Mouse (Mus musculus) kidney, postnatal 25 days (tissue): Measurements from ENCODE around the gene Capg.

Experiments
- DNase-seq, 2 experiments: peaks; one replicate each; pipeline ENCODE4 v3.0.0; 2021; ENCODE audit warnings: mixed read lengths in 2 of 2

Gene Capg

DNA sequence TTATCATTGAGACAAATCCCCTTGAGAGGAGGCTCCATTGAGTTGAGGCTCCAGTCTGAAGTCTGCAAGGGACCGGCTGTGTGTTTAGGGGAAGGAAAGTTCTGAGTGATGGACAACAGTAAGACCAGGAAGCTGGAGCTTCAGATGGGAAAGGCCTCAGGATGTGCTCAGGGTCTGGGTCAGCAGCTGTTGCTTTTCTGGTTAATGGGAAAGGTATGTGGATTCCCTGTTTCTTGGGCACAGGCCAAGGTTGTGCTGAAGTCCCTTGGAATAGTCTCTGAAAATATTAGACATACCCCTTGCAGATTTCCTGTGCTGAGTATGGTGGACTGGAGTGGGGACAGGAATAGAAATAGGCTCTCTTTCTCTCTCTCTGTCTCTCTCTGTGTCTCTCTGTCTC, 10.6 kb upstream of the Capg start:
- DNase-seq, result peak in 1 of 2 experiments; percentile 50

DNA sequence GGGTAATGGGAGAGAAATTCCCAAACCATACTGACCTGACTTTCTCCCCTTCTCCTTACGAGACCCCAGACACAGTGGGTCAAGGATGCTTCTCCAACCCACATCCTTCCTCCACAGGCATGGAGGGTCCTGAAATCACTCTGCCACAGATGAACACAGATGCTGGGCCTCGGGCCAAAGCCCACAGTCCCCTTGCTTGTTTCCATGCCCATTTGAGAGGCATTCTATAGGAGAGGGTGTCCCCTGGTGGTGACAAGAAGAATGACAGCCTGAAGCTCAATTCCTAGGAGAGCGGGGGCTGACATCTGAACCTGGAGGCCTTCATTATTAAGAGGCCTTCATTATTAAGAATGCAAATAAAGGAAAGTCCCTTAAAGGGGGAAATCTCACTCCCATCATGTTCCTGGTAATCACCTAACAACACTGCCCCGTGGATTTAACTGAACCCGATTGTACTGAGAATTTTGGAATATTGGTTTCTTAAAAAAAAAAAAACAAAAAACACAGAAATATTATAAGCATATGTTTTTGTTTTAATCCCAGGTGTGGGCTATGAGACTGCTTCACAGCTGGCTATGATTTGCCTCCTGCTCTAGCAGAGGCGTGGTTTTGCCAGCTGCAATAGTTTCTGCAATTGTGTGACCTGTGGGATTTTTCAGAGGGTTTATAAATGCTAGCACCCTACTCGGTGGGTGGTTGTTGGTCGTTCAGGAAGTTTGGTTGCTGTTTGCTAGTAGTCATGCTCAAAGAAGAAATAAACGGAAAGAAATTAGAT, 10.0 kb upstream of the Capg start:
- DNase-seq, result peak; percentile 65 to 78

DNA sequence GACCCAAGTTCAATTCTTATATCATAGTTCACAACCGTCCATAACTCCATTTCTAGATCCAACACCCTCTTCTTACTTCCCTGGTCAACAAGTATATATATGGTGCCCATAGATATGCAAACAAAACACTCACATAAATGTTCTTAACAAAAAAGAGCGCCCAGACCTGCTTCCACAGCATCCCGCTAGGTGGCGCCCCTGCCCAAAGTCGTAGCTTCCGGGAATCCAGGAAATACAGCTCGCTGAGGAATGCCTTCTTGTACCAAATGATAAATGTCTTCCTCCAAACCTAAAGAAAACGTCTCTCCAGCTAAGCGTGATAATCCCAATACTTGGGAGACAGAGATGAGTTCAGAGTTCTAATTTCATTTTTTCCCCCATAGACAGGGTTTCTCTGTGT, 9.0 kb upstream of the Capg start:
- peak; percentile 83 to 91 for DNase-seq

DNA sequence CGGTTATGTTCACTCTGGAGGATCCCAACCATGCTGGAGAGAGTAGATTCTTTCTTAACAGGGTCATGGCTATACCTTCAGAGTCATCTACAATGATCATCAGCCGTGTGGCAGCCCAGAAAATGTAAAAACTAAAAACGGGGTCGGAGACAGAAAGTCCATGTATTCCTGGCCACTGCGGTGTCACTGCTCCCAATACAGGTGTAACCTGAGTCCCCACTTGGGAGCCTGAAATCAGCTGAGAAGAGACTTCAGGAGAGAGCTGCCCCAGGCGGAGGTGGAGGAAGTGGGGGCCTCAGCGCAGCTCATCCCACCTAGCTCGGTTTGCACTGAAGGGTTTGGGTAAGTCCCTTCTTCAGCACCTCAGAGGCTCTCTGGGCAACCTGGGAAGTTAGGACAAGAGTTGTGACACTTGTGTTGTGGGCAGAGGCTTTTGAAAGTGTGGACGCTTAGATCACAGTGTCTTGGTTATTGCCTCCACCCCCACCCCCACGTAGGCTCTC, 6.1 kb upstream of the Capg start:
- no peak for DNase-seq

DNA sequence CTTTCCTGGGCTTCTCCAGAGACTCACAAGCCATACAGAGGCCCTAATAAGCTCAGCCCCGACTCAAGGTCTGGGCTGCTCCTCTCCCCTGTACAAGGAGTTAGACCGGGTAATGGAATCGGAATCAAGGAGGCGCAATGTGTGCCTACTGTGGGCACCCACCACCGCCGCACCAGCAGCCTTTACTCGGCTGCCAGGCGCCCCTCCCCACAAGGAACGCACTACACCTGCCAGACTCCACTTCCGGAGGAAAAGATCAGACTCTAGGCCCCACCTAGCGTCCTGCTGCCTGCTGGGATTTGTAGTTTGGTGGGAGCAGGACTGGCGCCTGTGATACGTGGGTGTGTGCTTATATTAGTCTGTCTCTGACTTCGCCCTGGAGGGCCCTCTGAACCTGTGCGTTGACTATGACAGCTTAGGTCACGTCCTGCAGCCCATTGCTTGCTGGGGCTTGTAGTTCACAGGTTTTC, 5.6 kb upstream of the Capg start:
- DNase-seq, result peak; percentile 85 to 95

DNA sequence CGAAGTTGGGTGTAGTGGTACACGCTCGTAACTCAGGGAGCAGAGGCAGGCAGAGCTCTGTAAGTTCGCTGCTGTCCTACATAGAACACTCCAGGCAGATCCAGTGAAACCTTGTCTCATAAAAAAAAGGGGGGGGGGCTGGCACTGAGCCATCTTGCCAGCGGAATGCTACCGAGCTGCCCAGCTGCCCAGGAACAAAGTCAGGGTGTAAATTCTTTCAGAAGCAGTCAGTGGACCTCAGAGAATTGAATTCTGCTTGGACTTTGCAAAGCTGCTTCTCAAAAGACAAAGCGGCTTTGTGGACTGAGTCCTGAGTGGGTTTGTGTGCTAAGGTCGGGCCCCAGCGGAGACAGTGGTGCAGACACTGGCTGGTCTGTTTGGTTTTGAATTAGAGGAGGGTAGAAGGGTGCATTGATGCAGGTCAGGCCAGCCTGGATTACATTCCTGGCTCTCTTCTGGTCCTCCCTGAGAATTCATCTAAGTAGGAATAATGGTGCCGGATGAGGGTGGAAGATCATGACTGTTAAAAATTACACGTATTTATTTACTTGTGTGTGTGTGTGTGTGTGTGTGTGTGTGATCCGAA, 833 bp upstream of the Capg start:
- peak; percentile 54 to 70 for DNase-seq

DNA sequence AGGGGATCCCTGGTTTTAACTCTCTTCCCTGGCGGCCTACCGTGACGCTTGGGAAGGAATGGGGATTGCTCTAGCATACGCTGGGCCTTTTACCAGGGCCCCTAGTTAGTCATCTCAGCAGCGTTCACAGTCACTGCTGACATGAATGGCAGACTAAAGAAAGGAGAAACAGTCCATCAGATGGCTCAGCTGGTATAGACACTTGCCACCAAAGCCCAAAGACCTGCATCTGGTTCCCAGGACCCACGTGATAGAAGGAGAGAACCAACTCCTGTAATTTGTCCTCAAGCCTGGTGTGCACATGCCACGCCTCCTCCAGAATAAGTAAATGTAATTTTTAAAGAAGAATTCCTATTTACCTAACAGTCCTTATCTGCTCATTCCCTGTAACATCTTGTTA, 1.2 kb downstream of the Capg start:
- DNase-seq, result no peak

DNA sequence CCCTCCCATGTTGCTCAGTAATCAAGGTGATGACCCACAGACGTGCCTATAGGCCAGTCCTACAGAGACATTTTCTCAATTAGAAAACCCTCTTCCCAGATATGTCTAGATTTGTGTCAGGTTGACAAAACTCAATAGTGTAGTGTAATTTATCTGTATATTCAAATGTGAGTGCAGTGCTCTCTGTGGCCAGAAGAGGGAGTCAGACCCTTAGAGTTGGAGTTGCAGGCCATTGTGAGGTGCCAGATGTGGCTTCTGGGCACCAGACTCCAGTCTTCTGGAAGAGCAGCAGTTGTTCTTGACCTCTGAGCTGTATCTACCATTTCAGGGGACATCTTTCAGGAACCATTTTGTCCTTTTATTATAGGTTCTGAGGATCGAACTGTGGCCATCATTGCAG, 2.9 kb downstream of the Capg start:
- no peak for DNase-seq

DNA sequence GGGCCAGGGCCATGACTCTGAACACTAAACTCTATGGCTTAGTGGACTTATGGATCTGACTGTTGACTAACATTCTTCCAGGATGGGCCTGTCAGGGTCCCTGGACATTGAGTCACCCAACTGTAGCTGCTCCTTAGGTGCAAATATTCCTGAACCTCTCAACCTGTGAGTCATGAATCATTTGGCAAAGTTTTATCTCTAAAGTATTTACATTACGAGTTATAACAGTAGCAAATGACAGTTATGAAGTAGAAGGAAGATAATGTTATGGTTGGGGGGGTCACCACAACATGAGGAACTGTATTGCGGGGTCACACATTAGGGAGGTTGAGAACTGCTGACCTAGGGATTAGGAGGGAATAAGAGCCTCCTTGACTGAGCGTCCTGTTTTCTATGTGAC, 3.7 kb downstream of the Capg start:
- no peak for DNase-seq

DNA sequence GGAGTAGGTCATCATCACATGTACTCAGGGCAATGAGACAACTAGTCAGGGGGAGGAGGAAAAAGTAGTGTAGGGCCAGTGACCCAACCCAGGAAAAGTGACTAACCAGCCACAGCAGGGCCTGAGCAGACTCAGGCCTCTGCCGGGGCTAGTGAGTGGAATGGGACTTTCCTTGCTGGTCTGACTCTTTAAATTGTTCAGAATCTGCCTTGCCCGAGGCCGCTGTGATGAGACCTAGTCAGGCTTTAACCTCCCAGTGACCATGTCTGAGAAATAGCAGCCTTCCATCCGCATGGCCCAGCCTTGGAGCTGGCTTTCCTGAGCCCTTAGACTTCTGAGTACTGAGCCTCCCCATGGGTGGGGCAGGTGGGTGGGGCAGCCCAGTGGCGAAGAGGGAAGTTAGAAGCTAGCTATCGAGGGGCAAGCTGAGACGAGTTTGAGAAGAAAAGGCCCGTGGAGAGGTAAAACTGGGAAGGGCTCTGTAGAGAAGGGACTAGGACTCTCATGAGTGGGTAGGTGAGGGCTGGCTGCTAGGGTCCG, 4.9 kb downstream of the Capg start:
- peak in 1 of 2 experiments; percentile 49 for DNase-seq

DNA sequence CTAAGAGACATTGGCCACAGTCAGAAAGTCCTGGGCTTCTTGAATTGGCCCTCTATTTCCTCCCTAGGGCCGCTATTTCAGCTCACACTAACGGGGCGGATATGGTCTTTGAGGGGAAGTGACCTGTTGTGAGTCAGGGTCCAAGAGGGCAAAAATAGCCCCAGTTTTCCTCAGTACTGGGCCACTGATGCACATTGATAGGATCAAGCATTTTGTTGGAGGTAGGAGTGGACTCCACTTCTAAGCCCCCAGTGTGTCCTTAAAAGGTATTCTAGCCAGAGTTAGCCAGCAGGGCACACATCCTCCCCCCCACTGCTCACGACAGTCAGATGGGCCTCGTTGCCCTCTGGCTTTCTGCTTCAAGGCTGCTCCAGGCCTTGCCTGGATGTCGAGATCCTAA, 5.8 kb downstream of the Capg start:
- DNase-seq, result no peak

DNA sequence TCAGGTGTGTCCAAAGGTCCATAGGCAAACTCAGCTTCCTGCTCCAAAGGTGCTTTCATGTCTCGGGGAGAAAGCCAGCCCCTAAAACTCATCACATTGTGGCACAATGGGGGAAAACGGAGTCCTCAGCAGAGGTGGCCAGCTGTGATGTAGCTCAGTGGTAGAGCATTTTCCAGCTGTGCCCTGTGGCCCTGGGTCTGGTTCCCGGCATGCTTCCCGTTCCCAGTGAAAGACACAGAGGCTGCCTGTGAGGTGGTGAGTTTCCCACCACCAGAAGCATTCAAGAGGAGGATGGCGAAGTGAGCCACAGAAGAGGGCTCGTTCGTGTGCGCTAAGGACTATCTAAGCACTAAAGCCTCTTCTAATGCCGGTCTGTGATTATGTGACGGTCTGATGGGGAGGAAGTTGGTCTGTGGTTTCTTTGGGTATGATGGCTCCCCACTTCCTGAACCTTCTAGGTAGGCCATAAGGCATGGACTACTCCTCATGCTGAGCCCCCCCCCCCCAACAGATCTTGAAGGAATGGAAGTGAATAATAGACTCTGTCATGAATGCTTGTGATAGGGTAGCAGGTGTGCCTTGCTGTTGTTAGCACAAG, 6.4 kb downstream of the Capg start:
- DNase-seq, result no peak

DNA sequence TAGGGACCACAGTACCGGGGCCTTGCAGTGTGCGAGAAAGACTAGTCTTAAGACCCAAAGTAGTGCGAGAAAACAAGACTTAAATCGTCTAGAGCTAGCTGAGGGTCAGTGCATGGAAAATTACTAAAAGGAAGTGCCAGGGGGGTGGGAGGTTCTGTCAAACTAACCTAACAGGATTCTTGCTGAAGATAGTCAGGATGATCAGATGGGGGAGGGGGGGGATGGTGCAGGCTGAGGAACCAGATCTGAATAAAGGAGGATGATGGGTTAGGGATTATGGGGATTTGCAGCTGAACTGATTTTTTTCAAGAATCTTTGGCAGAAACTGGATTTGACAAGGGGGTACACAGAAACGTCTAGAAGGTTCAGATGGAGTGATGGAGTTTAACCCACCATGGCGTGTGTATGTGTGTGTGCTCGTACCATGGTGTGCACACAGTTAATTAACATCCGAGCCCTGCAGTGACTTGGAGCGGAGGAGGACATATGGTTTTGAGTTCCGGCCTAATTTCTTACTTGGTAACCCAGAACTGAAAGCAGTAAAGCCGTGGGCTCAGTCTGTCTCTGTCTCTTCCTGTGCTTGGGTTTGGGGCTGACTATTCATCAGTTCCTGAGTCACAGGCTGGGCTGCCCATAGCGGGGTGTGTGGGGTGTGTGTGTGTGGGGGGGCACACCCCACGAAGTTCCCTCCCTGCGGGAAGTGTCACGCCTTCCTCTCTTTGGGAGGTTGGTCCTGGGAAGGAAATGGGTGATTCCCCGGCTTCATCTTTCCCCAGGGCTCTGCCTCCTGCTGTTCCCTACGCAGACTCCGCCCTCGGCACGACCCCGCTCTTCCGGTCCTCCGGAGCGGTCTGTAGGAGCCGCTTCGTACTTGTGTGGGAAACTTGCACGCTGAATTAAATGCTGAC, 8.2 kb downstream of the Capg start:
- peak; percentile 65 to 86 for DNase-seq

DNA sequence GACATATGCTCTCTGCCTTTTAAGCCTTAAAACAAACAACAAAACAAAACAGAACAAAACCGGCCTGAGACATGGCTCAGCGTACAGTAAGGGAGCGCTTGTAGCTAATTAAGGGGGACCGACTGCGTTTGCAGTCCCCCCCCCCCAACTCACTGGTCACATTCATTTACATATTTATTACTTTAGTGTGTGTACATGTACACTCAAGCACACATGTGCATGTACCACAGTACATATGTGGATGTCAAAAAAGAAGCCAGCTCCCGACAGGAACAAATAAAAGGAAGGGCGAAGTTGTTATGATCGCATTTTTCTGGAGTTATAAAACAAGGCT, 8.9 kb downstream of the Capg start:
- no peak for DNase-seq

DNA sequence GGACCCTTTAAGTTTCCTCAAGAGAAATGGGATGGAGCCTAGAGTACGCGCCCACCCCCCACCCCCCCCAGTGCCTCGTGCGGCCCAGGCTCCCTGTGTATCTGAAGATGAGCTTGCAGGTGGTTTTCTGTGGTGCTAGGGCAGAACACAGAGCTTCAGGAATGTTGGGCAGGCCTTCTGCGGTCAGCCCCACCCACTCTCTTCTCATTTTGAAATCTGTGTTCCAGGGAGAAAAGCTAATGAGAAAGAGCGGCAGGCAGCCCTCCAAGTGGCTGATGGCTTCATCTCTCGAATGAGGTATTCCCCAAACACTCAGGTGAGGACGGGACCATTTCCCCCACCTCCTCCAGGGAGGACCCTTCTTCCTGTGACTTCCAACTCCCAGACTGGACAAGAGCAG, 16.6 kb downstream of the Capg start:
- no peak for DNase-seq

DNA sequence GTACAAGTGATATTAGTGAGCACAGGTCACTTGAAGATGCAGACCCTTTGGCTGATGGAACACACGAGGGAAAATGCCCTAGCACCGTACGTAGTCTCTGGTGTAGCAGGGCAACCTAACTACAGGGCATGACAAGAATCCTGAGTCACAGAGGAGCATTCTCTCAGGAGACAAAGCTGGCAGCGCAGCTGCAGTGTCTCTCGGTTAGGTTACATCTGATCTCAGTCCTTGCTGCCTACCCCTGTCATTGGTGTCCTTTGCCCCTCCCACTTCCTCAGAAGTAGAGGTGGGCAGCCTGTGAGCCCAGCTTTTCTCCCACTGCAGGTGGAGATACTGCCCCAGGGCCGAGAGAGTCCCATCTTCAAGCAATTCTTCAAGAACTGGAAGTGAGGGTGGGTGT, 18.3 kb downstream of the Capg start:
- DNase-seq, result no peak

DNA sequence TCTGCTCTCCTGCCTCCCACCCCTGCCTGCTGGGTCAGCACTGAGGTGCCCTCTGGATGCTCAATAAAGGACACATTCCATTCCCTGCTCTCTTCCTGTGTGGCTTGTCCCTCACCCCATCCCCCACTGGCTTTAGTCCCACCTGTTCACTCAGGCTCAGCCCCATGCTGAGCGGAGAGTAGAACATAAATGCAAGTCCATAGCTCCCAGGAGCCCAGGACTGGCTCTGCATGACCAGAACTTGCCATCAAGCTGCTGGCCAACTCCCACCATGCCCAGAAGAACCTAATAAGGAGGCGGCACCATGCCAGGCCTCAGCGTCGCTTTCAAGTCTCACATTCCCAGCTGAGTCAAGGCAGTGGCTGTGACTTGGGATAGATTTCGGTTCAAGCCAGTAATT, 18.7 kb downstream of the Capg start:
- DNase-seq, result peak; percentile 42 to 74

DNA sequence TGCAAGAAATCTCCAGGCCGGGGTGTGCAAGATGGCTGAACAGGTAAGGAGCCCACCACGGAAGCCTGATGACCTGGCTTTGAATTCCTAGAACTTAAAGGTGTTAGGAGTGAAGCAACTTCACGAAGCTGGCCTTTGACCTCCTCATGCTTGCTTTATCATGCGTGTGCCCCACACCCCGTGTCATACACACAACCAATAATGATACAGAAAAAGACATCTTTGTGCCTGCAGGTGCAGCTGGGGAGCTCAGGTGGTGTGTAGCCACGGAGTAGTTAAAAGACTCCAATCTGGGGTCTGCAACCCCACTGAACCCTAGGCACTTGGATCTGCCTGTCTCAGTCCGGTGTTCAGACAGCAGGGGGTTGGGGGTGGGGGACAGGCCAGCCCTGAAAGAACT, 21.3 kb downstream of the Capg start:
- DNase-seq, result no peak

DNA sequence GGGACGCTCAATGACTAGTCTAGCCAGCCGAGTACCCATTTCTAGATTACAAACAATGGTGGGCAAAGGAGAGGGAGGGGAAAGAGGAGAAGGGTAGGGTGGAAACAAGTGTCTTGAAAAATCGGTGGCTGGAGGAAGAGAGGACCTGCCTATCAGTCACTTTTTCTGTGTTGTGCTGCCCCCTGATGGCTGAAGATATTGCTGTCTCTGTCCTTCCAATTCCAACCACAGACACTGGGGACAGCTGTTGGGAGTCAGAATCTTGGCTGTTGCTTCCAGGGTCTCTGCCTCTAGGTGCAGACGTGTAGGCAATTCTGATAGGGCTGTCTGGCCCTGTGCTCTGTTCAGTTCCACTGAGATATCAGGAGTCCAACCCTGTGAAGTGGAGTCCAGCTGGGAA, 21.9 kb downstream of the Capg start:
- DNase-seq, result peak; percentile 87 to 96

DNA sequence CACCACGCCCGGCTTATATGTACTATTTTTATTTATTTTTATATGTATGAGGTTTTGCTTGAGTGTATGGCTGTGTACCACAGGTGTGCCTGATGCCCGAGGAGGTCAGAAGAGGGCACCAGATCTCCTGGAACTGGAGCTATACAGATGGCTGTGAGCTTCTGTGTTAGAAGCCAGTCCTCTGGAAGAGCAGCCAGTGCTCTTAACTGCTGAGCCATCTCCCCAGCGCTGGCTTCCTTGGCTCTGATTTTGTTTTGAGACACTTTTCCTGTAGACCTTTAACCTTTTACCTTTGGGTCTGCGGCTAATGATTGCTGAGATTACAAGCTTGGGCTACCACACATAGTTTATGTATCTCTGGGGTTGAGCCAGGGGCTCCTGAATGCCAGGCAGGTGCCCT, 23.3 kb downstream of the Capg start:
- peak; percentile 63 to 80 for DNase-seq

DNA sequence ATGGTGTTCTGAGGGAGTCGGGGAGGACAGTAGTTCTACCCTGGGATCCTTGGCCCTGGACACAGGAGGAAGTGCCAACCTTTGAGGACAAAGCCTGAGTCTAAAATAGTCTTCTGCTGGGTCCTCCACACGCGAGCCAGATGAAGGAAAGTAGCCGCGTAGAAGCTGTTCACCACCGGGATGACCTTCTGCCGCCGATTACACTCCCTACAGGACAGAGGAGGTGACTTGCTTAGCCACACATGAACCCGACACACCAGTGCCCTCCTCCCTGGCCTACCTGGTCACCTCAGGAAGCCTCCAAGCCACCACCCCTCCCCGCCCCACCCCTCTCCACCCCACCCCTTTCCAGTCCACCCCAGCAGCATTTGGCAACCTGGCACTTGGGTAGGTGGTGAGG, 24.5 kb downstream of the Capg start:
- DNase-seq, result no peak

DNA sequence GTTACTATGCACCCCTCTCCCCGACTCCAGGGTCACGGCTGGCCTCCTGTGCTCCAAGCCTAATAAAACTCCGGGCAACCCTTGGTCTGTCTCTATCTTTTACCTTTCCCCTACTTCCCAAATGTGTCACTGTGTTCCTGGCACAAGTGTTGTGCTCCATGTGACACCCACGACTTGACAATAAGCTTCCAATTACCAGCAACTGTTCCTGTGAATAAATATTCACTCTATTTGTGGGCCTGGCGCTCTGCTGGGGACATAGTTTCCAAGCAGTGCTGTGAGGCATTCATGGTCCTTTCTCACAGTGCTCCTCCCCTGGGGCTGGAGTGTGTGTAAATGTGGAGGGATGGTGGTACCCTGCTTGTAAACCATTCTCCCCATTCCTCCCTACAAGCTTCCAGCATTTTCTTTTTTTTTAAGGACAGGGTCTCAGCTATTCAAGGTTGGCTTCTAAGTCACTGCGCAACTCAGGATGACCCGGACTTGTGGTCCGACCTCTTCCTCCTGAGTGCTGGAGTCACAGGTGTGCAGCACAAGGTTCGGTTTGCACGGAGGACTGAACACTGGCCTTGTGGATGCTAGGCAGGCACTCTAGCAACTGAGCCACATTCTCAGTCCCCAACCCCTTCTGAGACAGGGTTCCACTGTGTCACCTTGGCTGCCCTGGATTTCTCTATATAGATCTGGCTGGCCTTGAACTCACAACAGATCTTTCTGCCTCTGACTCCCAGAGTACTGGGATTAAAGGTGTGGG, 26.6 kb downstream of the Capg start:
- DNase-seq, result no peak
